Mouse (Mus musculus): ENCODE data around the gene Kcnj11.

Gene Kcnj11

DNA sequence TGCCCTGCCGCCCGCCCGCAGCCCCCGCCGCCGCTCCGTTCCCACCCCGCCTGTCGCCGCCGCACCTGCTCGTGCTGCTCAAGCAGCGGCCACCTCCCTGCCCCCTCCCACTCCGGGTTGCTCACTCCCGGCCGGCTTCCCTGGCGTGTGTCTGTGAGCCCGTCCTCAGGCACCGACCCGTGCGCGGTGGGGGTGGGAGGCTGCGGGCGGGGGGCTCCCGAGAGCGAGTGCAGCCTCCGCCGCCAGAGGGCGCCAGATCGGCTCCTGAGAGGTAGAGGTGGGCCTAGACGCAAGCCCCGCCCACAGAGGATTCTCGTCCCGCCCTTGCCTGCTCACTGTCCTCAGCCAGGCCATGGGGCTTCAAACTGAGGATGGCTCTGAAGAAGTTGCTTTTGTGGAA is at the start of gene Kcnj11:
TSS of gene Kcnj11 (minus strand) at position 202 of the 400 bp plus-strand sequence.
- DNase-seq (ENCODE audit: low read depth, low spot score) = peak; percentile 88

DNA sequence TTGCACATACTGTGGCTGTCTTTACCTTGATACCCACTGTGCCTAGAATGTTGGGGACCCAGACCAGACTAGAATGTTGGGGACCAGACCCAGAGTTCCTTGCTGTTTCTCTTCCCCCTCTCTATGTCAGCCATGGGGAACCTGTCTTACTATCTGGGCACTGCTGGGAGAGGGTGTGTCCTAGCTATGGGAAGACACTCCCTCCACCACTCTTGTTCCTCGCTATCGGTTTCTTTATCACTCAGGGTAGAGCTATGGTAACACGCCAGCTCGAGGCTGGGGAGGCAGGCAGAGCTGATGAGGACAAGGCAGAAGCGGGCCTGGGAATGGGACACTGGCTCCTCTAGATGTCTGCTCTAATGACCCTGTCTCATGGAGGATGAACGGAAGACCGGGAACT is 46.9 kb upstream of the Kcnj11 start:
- DNase-seq (ENCODE audit: low read depth, low spot score) = no peak

DNA sequence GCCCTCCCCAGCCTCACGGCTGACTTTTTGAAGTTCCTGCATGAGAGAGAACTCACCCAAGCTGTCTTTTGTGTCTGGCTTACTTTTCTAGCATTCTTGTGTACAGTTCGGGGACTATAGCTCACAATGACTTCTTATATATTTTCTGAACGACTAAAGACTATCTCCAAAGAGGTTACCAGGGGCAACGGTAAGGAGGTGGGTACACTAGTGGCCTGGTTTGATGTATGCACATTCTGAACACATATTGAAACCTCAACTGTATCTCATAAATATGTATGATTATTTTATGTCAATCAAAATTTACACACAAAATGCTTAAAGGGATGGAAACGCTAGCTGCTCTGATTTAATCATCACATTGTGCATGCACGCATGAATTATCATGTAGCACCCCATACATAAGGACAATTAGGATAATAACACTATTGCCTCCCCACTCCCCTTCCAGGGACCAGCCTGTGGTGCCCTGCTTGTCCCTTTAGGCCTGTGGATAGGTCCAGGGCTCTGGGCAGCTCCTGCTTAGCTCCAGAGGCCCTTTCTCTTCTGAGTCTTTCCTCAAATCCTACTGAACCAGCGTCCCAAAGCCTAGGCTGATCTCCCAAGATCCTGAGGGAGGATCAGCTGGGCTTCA is 46.2 kb upstream of the Kcnj11 start:
- no peak for DNase-seq (ENCODE audit: low read depth, low spot score)

DNA sequence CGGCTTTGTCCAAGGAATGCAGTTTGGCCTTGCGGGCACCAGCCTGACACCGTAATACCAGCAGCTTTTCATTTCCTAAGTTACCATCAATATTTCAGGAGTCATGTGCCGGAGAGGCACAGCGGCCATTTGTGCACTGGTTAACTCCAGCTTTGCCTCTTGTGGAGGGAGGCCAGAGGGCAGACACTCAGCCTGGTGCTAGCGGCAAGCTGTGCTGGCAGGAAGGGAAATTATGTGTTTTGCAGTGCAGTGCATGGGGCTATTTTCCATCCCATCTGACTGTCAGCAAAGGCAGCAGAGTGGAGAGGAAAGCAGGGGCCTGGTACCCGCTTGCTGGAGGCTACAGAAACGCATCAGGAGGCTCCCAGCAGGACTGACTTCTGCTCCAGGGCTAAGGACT is 43.5 kb upstream of the Kcnj11 start:
- no peak for DNase-seq (ENCODE audit: low read depth, low spot score)

DNA sequence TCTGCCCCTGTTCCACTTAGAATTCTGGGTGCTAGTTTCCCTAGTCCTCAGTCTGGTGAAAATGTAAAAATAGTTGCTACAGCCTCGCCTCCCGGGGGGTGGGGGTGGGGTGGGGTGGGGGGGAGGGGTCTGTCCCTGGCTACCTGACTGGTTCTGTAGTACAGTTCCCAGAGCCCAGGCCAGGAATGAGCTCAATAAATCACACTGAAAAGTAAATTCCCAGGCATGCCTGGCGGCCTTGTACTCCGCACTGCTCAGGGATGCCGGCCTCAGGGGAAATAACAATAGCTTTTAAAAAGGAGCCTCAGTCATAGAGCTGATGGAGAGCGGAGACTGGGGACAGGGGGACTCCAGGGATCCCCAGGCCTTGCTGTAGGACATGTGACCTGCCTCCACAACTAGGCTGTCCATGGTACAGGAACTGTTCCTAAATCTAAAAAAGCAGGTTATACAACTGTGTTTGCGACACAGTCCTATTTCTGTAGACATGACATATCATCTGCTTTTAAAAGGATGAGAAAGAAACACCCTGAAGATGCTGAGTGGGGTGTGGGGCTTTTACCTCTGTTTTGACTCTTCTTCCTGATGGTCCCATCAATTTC is 37.9 kb upstream of the Kcnj11 start:
- no peak for DNase-seq (ENCODE audit: low read depth, low spot score)

DNA sequence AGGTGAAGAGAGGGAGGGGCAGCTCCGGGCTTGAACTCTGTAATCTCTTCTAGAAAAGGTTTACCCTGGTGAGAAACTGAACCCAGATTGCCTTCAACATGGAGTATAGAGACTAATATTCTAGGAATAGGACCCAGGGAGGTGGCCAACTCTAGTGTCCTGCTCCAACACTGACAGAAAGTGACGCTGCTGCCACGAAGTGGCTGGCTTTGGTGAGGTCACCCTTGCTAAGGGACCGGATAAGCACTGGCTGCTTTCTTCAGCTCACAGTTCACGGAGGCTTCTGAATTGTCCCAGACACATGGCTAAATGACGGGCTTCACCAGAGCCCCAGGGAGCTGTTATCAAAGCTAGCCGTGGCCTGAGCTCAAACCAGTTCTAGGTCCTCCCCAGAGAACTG is 33.3 kb upstream of the Kcnj11 start:
- no peak for DNase-seq (ENCODE audit: low read depth, low spot score)

DNA sequence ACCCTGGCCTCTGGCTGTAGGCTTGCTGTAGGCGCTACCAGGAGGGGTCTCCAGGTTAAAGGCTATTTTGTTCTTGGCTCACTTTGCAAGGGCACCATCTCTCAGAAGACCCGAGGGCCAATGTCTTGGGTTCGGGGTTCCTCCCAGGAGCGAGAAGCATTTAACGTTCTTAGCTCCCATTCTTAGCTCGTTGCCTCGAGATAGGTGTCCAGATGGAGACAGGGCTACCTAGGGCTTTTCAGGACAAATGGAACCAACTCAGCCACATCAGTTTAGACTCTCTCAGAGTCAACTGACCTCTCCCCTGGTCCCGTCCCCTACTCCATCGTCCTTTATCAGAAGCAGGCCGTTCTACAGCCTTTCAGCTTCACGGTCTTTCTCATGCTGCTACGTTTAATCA is 31.7 kb upstream of the Kcnj11 start:
- DNase-seq (ENCODE audit: low read depth, low spot score) = no peak

DNA sequence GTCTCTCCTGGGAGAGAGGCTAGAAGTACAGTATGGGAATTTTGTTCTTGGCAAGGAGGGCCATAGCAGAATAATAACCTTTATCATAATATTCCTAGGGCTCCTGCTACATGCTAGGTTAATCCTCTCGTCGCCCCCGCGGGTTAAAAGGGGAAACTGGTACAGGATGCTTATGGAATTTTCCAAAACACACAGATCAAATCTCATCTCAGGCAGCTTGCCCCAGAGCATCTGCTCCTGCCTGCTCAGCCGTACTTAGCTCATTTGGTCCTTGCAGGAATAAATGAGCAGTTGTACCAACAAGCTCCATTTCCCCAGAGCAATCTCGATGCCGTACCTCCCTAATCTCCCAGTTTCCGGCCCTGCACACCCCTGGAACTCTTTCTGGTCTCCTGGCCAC is 31.2 kb upstream of the Kcnj11 start:
- DNase-seq (ENCODE audit: low read depth, low spot score) = no peak

DNA sequence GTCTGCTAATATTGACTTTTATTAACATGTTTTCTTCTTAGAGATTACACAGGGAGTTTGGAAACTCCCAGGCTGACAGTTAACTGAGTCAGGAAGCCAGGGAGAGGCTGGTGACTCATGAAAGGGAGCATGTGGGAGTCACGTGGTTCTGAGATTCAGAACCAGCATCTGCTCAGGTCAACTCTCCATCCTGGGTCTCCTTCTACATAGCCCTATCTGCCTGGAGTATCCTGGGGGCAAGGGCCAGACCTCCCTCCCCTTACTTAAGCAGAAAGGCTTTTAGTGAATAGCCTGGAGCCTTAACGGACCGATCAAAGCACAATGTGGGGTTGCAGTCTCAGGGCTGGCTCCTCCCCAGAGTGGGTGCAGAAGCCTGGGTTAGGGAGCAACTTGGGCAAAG is 30.7 kb upstream of the Kcnj11 start:
- no peak for DNase-seq (ENCODE audit: low read depth, low spot score)

DNA sequence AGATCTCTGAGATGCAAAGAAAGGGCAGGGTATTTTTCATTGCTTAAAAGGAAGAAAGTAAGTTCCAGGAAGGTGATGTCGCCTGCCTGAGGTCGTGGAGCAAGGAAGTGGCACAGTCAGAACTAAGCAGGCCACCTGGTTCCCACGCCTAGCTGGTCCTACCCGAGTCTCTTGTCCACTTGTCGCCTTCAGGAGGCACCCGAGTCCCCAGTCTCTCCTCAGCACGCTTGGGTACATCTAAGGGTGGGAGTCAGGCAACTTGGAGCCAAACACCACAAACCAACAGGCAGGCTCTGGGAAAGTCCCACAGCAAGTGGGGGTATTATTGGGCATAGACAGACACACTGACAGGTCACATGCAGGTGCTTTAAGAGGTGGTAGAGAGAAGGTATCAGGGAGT is 30.2 kb upstream of the Kcnj11 start:
- no peak for DNase-seq (ENCODE audit: low read depth, low spot score)

DNA sequence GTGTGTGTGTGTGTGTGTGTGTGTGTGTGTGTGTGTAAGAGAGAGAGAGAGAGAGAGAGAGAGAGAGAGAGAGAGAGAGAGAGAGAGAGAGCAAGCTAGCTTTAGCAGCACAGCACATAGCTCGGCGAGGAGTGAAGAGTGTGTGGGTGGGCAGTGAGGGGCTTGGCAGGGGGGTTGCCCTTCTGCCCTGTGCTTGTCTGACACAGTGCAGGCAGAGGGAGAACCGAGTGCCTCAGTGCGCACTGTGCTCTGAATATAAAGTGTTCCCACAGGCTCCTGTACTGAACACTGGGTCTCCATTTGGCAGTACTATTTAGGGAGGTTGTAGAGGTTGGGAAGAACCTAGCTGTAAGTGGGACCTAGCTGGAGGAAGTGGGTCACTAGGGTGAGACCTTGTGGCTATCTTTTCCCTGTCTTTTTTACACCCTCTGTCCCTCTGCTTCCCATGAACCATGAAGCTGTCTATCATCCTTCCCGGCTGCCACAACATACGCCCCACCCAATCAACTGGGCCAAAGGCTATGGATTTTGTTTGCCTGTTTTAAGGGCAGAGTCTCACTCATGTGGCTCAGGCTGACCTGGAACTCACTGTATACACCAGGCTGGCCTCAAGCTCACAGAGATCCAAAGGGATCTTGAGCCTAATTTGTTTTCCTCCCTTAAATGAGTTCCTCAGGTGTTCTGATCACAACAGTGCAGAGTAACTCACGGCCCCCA is 29.1 kb upstream of the Kcnj11 start:
- DNase-seq (ENCODE audit: low read depth, low spot score) = no peak

DNA sequence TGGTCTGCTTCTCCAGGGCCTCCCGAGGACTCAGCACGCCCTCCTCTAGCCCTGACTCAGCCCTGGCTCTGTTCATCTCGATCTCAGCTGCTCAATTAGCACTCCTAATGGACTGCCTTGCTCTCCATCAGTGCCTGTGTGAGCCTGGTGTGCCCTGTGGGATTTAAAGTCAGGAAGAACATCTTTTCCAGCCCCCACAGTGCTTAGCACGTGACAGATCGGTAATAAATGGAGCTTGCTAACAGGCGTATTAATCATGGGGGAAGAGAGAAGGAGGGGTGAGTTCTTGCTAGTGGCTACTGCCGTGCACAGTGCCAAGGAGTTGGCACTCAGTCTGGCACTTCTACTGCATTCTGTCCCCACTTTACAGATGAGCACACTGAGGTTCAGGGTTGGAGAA is 27.6 kb upstream of the Kcnj11 start:
- DNase-seq (ENCODE audit: low read depth, low spot score) = no peak

DNA sequence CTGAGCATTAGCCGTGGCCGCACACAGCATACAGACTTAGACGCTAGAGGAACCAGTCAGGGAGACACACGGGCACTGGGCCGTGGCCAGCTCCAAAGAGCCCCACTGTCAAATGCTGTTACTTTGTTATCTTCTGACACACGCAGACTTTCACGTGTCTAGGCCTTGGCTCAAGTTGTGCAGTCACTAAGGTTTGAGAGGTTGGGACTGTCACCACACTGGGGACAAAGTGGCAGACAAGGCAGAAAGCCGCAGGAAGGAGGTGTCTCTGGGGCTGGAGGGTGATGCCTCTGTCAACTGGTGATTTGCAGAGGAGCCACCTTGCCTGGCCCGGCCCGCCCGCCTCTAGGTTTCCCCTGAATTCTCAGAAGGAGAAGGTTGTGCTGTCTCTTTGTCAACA is 24.8 kb upstream of the Kcnj11 start:
- DNase-seq (ENCODE audit: low read depth, low spot score) = no peak

DNA sequence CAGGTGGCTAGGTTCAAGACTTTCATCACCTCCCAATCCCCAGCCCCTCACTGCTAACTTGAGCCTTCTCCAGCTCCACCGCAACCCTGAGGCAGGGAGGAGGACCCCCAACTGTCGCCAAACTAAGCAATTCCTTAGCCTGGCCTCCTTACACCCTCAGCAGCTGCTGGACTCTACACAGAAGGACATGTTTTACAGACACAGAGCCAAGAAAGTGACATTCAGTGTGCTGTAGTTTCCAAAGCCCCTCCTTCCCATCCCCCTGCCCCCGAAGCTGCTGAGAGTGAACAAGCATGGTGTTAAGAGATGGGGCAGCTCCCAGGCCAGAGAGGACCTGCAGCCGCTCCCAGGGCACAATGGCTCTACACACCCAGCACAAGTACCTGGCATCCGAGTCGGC is 23.9 kb upstream of the Kcnj11 start:
- no peak for DNase-seq (ENCODE audit: low read depth, low spot score)

DNA sequence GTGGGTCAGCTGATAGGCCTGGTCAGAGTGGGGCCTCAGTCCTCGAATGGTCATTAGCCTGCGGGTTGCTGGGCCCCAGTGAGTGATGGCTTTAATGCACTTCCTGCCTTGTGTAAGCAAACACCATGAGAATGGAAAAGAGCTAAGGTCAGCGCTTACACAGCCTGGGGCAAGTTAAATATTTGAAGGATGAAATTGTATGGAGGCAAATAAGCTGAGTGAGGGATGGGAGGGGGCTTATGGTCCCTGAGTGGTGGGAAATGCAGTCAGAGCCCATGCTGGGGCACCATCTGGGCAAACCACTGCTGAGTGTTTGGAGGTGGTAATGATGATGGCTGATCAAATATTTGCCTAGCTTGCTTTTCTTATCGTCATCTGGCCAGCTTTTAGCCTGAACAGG is 22.4 kb upstream of the Kcnj11 start:
- DNase-seq (ENCODE audit: low read depth, low spot score) = no peak

DNA sequence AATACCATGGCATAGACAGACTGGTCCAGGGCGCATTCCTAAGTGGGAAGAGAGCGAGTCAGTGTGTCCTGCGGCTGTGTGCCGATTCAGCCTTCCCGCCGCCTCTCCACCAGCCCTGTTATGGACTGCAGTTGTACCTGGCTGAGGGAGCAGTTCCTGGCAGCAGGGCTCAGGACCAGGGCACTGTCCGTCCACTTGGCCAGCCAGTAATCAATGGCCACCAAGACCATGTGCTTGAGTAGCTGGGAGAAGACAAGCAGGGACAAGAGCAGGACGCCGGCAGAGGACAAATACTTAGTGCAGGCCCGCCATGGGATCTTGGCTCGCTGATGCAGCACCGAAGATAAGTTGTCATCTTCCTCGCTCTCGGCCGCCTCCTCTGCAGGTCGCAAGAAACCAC is 16.5 kb upstream of the Kcnj11 start:
- no peak for DNase-seq (ENCODE audit: low read depth, low spot score)

DNA sequence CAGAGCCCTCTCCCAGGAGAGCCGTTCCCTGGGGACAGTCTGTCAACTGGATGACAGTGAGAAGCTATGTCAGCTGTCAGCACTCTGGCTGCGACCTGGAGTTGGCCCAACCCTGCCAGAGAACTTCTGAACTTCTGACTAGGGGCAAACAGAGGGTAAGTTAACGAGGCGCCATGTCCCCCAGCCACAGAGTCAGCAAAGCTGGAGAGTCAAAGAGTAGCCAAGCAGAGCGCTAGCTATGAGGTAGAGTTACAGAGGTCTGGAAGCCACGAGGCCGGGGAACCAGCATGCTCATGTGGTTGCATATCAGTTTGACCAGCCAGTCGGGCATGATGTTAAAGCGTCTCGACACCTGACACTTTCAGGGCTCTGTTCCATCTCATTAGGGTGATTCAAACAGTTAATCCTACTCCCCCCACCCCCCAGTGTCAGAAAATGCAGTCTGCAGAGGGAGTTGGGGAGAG is 15.6 kb upstream of the Kcnj11 start:
- no peak for DNase-seq (ENCODE audit: low read depth, low spot score)

DNA sequence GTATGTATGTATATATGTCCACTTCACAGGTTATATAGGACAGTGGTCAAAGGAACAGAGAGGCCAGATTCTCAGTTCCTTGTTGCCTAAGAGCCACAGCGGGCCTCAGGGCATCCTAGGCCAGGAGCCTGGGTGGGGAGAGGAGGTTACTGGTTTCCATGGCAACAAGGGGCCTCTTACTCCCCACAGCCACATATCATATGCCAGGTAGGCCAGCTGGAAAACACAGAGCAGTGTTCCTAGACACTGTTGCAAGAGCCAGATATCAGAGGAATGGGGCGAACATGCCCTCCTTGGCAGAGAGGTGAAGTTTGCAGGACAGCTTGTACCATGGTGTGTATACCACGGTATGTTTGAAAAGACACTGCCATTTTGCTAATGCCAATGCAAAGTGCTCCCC is 12.9 kb upstream of the Kcnj11 start:
- DNase-seq (ENCODE audit: low read depth, low spot score) = no peak

DNA sequence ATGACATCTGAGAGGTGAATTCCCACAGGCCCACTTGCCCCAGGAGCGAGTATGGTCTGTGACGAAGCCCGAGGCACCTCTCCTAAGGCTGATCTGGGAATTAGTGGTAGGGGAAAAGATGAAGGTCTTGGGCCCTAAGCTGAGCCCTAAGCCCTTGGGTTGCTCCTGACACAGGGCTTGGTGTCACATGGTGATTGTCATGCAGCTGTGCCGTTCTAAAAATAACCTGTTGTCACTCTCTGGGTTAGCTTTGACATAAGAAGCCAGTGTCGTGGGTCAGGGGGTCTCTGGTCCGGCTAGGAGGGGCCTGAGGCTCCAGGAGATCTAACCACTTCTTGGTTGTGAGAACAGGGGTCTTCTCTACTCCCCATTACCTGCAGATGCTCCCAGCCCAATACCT is 11.4 kb upstream of the Kcnj11 start:
- no peak for DNase-seq (ENCODE audit: low read depth, low spot score)

DNA sequence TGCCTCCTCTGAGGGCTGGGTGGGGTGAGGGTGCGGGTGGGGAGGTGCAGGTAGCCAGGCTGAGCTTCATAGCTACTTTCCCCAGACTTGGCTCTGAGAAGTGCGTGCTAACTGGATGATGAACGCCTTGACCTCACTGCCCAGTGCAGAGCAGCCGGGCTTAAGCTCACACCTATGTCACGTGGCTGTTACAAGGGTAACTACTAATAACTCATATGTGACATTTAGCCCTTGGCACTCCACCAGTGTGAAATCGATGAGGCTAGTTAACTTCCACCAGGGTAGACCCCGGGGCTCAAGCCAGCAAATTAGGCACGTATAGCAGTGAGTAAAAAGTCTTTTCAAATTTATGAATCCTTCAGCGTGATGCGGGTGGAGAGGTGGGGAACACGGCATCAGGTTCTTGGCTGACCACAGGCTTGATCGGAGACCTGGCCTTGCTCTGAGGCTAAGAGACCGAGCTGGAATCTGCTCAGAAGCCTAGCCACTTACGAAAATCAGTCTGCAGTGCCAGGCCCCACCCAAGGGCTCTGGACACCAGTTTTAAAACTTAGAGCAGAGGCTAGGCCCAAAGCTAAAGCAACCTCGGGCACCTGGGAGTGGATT is 10.8 kb upstream of the Kcnj11 start:
- no peak for DNase-seq (ENCODE audit: low read depth, low spot score)

DNA sequence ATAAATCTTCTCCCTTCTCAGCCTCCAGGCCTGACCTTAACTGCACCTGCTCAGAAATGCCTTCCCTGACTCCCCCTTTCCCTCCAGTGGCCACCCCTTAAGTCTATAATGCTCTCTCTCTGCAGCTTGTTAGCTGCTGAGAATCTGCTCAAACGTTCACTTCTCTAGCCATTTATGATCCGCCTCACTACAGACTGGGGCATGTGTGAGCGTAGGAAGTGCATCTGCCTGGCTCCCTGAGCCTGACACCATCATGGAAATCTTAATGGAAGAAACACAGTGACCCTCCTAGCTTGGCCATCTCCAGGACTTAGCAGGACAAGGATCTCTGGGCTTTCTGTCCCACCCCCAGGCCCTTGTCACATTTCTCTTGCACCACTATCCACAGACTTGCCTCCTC is 9.5 kb upstream of the Kcnj11 start:
- no peak for DNase-seq (ENCODE audit: low read depth, low spot score)

DNA sequence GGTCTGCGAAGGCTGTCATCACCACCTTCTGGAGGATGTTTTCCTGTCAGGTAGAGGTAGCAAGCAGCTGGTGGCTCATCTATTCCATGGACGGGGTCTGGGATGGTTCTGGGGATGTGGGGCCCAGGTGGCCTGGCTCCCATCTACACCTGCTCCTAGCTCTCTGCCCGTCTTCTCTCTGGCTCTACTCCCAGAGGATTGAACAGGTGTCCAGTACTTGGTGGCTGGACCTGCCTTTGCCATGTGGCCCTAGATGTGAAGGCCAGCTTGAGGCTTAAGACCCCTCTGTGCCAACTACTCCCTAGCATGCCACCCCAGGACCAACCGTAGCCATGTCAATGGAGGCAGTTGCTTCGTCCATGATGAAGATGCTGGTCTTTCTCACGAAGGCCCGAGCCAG is 4.9 kb upstream of the Kcnj11 start:
- DNase-seq (ENCODE audit: low read depth, low spot score) = no peak

All from ZHBTc4 (cell line).